Mouse (Mus musculus): ENCODE results near the gene Angptl4. TPM values are rescaled to one million over a fixed set of nuclear protein-coding genes. Genes with fewer than 3 reads are reported as not detected.
"Not testable (repeated sequence)": the region's sequence is repeated elsewhere in the genome, so short reads cannot be mapped to it uniquely, and the experiment has no call there.

Gene Angptl4
- polyA plus RNA-seq (2015; fragmentation: Nextera tagmentation; extraction: Ambion mirVana): 29.3 and 29.6 TPM in 2 replicates

- Histone ChIP-seq H3K9me3 (replicated peaks; ENCODE audit: control insufficient read depth, low read length) (no peaks in the 10 kb centered on the region), H3K4me1 (ENCODE audit: control insufficient read depth, low read depth, low read length) (peaks cover 37% of the 10 kb centered on the region), H3K4me2 (ENCODE audit: low read depth, low read length) (peak within 1 kb of the TSS; percentile 83), H3K27me3 (ENCODE audit: control insufficient read depth, insufficient read depth, low read depth, low read length) (no peaks in the 10 kb centered on the region), H3K4me3 (ENCODE audit: low read depth, low read length) (peak within 1 kb of the TSS; percentile 64), H3K27ac (ENCODE audit: low read length) (peak within 1 kb of the TSS; percentile 75), H3K36me3 (ENCODE audit: control insufficient read depth, insufficient read depth) (peaks cover 3% of the 10 kb centered on the region; the same call in 1 of the 2 replicates), H3K9ac (ENCODE audit: low read depth, low read length) (peak within 1 kb of the TSS; percentile 64)
- peak; percentile 74 for ATAC-seq (ENCODE audit: low read depth)
- WGBS (ENCODE audit: insufficient replicate concordance): under 1% methylated on average over 50 of the region's 50 CpGs
Measured at GRCm38 (mm10) chr17:33781124-33781977, at the start of gene Angptl4. Gene Angptl4, minus strand, starts transcription at chr17:33781830.

- Histone ChIP-seq H3K27me3 (ENCODE audit: control insufficient read depth, insufficient read depth, low read depth, low read length) (no peaks in the 10 kb centered on the region), H3K4me1 (ENCODE audit: control insufficient read depth, low read depth, low read length) (peaks cover 18% of the 10 kb centered on the region), H3K9ac (ENCODE audit: low read depth, low read length) (no peak overlapping the region), H3K9me3 (replicated peaks; ENCODE audit: control insufficient read depth, low read length) (no peaks in the 10 kb centered on the region), H3K4me3 (ENCODE audit: low read depth, low read length) (no peak overlapping the region), H3K36me3 (ENCODE audit: control insufficient read depth, insufficient read depth) (peaks cover 15% of the 10 kb centered on the region), H3K4me2 (ENCODE audit: low read depth, low read length) (no peak overlapping the region), H3K27ac (ENCODE audit: low read length) (peak overlapping the region; percentile 55; the same call in 1 of the 2 replicates)
- WGBS (ENCODE audit: insufficient replicate concordance): 79% methylated on average over 10 of the region's 10 CpGs
- no peak for ATAC-seq (ENCODE audit: low read depth)
Measured at GRCm38 (mm10) chr17:33829561-33829960, 47.9 kb upstream of the Angptl4 start.

DNA sequence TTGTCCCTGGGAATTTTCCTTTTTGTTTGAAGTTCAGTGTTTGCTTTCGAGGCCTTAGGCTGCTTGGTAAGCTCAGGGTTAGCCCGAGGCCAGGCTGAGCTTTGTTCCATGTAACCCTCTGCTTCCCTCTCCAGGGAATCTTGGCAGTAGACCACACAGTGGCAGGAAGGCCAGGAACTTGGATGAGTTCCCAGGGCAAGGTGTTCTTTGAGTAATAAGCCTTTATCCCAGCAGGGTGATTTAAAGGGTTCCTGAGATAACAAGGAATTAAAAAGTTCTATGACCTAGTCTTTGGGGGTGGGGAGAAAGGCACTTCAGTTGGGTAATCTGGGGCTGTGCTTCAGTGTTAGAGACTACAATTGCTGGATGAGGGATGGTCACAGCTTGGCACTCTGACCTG, 47.3 kb upstream of the Angptl4 start:
- peak; percentile 48 for ATAC-seq (ENCODE audit: low read depth)
- no peak overlapping the region for H3K4me2 ChIP-seq (ENCODE audit: low read depth, low read length)
- H3K27me3 ChIP-seq (ENCODE audit: control insufficient read depth, insufficient read depth, low read depth, low read length): no peaks in the 10 kb centered on the region
- no peak overlapping the region for H3K4me3 ChIP-seq (ENCODE audit: low read depth, low read length)
- H3K4me1 ChIP-seq (ENCODE audit: control insufficient read depth, low read depth, low read length): peaks cover 18% of the 10 kb centered on the region
- no peaks in the 10 kb centered on the region for H3K9me3 ChIP-seq (replicated peaks; ENCODE audit: control insufficient read depth, low read length)
- 63% methylated on average over 2 of the region's 2 CpGs for WGBS (ENCODE audit: insufficient replicate concordance)
- H3K9ac ChIP-seq (ENCODE audit: low read depth, low read length): no peak overlapping the region
- peaks cover 12% of the 10 kb centered on the region for H3K36me3 ChIP-seq (ENCODE audit: control insufficient read depth, insufficient read depth)
- H3K27ac ChIP-seq (ENCODE audit: low read length): peak overlapping the region; percentile 55

DNA sequence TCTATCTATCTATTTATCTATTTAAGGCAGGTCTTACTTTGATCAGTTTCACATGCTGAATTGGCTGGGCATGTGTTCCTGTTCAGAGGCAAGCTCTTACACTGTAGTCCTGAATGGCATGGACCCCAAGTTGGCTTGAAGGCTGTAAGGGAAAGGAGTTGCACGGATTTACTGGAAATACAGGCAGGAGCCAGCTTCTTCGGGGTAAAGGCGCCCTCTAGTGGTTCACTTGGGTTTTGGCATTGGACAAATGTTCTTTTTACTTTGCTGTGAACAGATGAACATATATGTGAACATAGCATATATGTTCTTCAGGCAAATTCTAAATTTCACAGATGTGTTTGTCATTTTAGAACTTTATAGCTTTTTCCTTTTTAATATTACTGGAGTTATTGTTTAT, 45.2 kb upstream of the Angptl4 start:
- Histone ChIP-seq H3K36me3 (ENCODE audit: control insufficient read depth, insufficient read depth) (peaks cover 22% of the 10 kb centered on the region), H3K4me1 (ENCODE audit: control insufficient read depth, low read depth, low read length) (peaks cover 35% of the 10 kb centered on the region), H3K4me2 (ENCODE audit: low read depth, low read length) (no peak overlapping the region), H3K9ac (ENCODE audit: low read depth, low read length) (no peak overlapping the region), H3K9me3 (replicated peaks; ENCODE audit: control insufficient read depth, low read length) (no peaks in the 10 kb centered on the region), H3K27ac (ENCODE audit: low read length) (no peak overlapping the region), H3K4me3 (ENCODE audit: low read depth, low read length) (no peak overlapping the region), H3K27me3 (ENCODE audit: control insufficient read depth, insufficient read depth, low read depth, low read length) (no peaks in the 10 kb centered on the region)
- under 1% methylated on average over 3 of the region's 3 CpGs for WGBS (ENCODE audit: insufficient replicate concordance)
- no peak for ATAC-seq (ENCODE audit: low read depth)

DNA sequence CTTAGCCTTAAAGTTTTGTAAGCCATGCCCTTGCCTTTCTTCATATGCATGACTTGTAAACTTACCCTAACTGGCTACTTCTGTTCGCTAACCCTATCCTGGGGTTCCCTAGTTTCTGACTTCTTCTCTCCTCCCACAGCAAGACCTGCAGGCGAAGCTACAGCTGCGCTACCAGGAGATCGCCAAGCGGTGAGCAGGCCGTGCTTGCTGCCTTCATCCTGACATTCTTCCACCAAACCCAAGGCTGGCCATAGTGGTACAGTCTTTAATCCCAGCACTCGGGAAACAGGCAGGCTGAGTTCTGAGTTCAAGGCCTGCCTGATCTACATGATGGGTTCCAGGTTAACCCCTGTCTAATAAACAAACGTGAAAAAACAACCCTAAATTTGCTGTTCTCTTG, 43.8 kb upstream of the Angptl4 start:
- H3K4me1 ChIP-seq (ENCODE audit: control insufficient read depth, low read depth, low read length): peaks cover 36% of the 10 kb centered on the region
- ATAC-seq (ENCODE audit: low read depth): no peak
- H3K4me2 ChIP-seq (ENCODE audit: low read depth, low read length): peak overlapping the region; percentile 84
- peak overlapping the region; percentile 87 for H3K4me3 ChIP-seq (ENCODE audit: low read depth, low read length)
- 73% methylated on average over 8 of the region's 8 CpGs for WGBS (ENCODE audit: insufficient replicate concordance)
- H3K9me3 ChIP-seq (replicated peaks; ENCODE audit: control insufficient read depth, low read length): no peaks in the 10 kb centered on the region
- H3K9ac ChIP-seq (ENCODE audit: low read depth, low read length): no peak overlapping the region; the same call in 1 of the 2 replicates
- no peaks in the 10 kb centered on the region for H3K27me3 ChIP-seq (ENCODE audit: control insufficient read depth, insufficient read depth, low read depth, low read length)
- peaks cover 29% of the 10 kb centered on the region for H3K36me3 ChIP-seq (ENCODE audit: control insufficient read depth, insufficient read depth)
- H3K27ac ChIP-seq (ENCODE audit: low read length): no peak overlapping the region

GRCm38 (mm10) chr17:33824997-33825330, 43.3 kb upstream of the Angptl4 start:
- not testable (repeated sequence) for ATAC-seq (ENCODE audit: low read depth); H3K9me3 ChIP-seq (replicated peaks; ENCODE audit: control insufficient read depth, low read length); H3K27me3 ChIP-seq (ENCODE audit: control insufficient read depth, insufficient read depth, low read depth, low read length)
- peaks cover 36% of the 10 kb centered on the region for H3K4me1 ChIP-seq (ENCODE audit: control insufficient read depth, low read depth, low read length)
- peak overlapping the region; percentile 87 for H3K4me3 ChIP-seq (ENCODE audit: low read depth, low read length)
- peak overlapping the region; percentile 84 for H3K9ac ChIP-seq (ENCODE audit: low read depth, low read length)
- 3% methylated on average over 6 of the region's 6 CpGs for WGBS (ENCODE audit: insufficient replicate concordance)
- peaks cover 27% of the 10 kb centered on the region for H3K36me3 ChIP-seq (ENCODE audit: control insufficient read depth, insufficient read depth)
- H3K4me2 ChIP-seq (ENCODE audit: low read depth, low read length): peak overlapping the region; percentile 84
- peak overlapping the region; percentile 84 for H3K27ac ChIP-seq (ENCODE audit: low read length)

GRCm38 (mm10) chr17:33824084-33824996, 42.7 kb upstream of the Angptl4 start, which contains the start of the genes Rps28 and Ndufa7:
Gene Rps28, minus strand, starts transcription at chr17:33824562.
Gene Ndufa7, plus strand, starts transcription at chr17:33824572.
- peak; percentile 91 for ATAC-seq (ENCODE audit: low read depth)
- Histone ChIP-seq H3K27ac (ENCODE audit: low read length) (peak within 1 kb of the TSS; percentile 84), H3K9ac (ENCODE audit: low read depth, low read length) (peak within 1 kb of the TSS; percentile 84), H3K27me3 (ENCODE audit: control insufficient read depth, insufficient read depth, low read depth, low read length) (no peaks in the 10 kb centered on the region), H3K4me2 (ENCODE audit: low read depth, low read length) (peak within 1 kb of the TSS; percentile 84), H3K9me3 (replicated peaks; ENCODE audit: control insufficient read depth, low read length) (no peaks in the 10 kb centered on the region), H3K36me3 (ENCODE audit: control insufficient read depth, insufficient read depth) (peaks cover 28% of the 10 kb centered on the region), H3K4me1 (ENCODE audit: control insufficient read depth, low read depth, low read length) (peaks cover 36% of the 10 kb centered on the region), H3K4me3 (ENCODE audit: low read depth, low read length) (peak within 1 kb of the TSS; percentile 87)
- under 1% methylated on average over 51 of the region's 51 CpGs for WGBS (ENCODE audit: insufficient replicate concordance)

GRCm38 (mm10) chr17:33823171-33823570, 41.5 kb upstream of the Angptl4 start:
- peaks cover 28% of the 10 kb centered on the region for H3K36me3 ChIP-seq (ENCODE audit: control insufficient read depth, insufficient read depth)
- H3K27me3 ChIP-seq (ENCODE audit: control insufficient read depth, insufficient read depth, low read depth, low read length); H3K9me3 ChIP-seq (replicated peaks; ENCODE audit: control insufficient read depth, low read length); ATAC-seq (ENCODE audit: low read depth): not testable (repeated sequence)
- H3K4me2 ChIP-seq (ENCODE audit: low read depth, low read length): peak overlapping the region; percentile 82
- peaks cover 43% of the 10 kb centered on the region for H3K4me1 ChIP-seq (ENCODE audit: control insufficient read depth, low read depth, low read length)
- peak overlapping the region; percentile 50; the same call in 1 of the 2 replicates for H3K27ac ChIP-seq (ENCODE audit: low read length)
- 56% methylated on average over 8 of the region's 8 CpGs for WGBS (ENCODE audit: insufficient replicate concordance)
- peak overlapping the region; percentile 76 for H3K9ac ChIP-seq (ENCODE audit: low read depth, low read length)
- H3K4me3 ChIP-seq (ENCODE audit: low read depth, low read length): peak overlapping the region; percentile 87

All from liver, embryonic 16.5 days (tissue).